Mouse (Mus musculus): ENCODE measurements around the gene Fnip1.

The Fnip1 gene

DNA sequence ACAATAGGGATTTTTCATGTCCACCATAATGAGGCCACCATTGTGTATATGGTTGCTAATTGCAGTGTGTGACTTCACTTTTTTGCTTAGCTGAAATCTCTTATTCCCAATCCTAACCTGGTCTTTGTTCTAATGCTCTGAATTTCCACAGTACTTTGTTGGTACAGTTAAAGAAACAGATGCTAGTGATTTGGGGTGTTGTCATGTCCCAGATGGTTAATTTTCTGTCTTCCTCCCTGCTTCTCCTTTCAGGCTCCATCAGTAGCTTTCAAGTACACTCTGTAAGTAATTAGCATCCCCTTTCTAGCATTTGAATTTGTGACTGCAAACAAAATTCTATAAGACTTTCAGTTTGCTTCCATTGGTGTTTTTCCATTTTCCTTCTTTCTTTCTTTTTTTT, 102.3 kb downstream of the Fnip1 start:
- in situ Hi-C loops (cut with MboI, MseI), result no loop called here

- in situ Hi-C loops (cut with MboI, MseI), result no loop called here
Measured at GRCm38 (mm10) chr11:54542414-54542813, 104.4 kb downstream of the Fnip1 start.

DNA sequence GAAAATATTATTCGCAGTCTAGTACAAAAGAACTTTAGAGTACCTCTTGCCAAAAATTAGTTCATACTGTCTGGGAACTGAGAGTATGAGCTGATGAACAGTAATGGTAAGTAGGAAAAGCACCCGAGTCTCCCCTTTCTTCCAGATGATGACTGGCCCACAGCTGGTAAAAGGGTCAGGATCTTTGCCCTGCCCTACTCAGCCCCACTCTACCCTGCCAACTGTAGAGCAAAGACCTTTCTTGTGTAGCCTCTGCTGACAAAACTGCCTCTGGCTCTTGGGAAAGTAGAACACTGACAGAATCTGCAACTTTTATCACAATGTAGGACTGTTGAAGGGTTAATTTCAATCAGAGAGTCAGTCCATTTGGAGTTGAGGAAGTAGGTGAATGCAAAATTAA, 117.0 kb downstream of the Fnip1 start:
- in situ Hi-C loops (cut with MboI, MseI), result no loop called here

DNA sequence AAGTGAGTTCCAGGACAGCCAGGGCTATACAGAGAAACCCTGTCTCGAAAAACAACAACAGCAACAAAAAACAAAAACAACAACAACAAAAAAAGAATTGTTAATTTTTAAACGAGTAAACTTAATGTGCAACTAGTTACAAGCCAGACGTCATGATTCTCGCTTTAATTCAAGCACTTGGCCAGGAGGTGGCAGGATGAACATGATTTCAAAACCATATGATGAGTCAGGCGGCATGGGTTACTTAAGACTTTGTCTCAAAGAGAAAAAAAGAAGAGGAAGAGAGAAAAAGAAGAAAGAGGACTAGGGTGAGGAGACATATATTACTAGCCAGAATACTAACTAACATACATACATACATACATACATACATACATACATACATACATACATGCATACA, 124.8 kb downstream of the Fnip1 start:
- in situ Hi-C loops (cut with MboI, MseI), result no loop called here
